Mouse (Mus musculus) brain, embryonic 14.5 days (tissue): ENCODE measurements around the gene Tmc7. TPM values are rescaled to one million over a fixed set of nuclear protein-coding genes. Genes with fewer than 3 reads are reported as not detected.

ENCODE experiments used
- DNase-seq: peaks from one replicate; pipeline ENCODE4 v3.0.0-alpha.2; 2011; ENCODE audit warnings: low read depth
- CTCF ChIP-seq: fragments of 200-500 bp; IDR thresholded peaks from 2 replicates; pipeline ENCODE4 v1.5.1; 2012; ENCODE audit warnings: inconsistent platforms, mild to moderate bottlenecking, moderate library complexity, borderline replicate concordance; ENCODE audit not compliant: insufficient read depth, insufficient read length; ENCODE audit errors: extremely low read depth
- POLR2A ChIP-seq: fragments of 200-500 bp; IDR thresholded peaks from 2 replicates; pipeline ENCODE4 v1.6.1; 2012; ENCODE audit warnings: mild to moderate bottlenecking, inconsistent platforms, borderline replicate concordance; ENCODE audit not compliant: poor library complexity, insufficient read depth, insufficient read length, severe bottlenecking; ENCODE audit errors: extremely low read depth
- polyA plus RNA-seq: library from polyadenylated mRNA; depleted of rRNA; stranded (reverse); fragments of >200 nt; gene quantifications from 2 replicates; pipeline ENCODE4 v1.2.3, GENCODE M21; 2012; rRNA removed

Tmc7 gene
- polyA plus RNA-seq, result 8.3 and 9.2 TPM in 2 replicates

DNA sequence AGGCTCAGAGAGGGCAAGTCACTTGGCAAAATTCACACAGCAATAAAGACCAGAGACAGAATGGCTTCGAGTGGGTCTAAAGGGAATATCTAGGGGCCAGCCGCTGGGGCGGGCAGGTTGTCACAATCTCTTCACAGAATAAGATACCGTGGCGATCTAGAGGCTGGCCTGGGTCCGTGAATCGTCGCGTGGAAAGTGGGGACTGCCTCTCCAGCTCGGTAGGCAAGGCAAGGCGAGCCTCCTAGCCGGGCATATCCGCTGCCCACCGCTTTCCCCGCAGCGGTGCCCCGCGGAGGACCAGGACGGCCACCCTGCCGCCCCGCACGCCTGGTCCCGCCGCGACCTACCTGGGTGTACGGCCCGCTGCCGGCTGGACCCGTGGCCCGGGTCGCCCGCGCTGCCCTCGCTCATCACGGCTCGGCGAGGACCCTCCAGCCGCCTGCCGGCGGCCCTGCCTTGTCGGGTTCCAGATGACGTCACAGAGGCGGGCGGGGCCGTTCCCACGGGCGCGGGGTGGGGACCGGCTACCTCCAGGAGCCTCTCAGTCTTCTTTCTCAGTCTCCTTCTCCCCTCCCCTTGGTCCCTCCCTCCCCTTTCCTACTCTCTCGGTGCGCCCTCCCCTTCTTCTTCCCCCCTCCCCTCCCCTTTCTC is at the start of gene Tmc7:
Tmc7 (minus strand) TSS at position 480 of the 651 bp plus-strand sequence.
- TF ChIP-seq POLR2A, result peak; percentile 70
- peak; percentile 11; the same call in 1 of the 2 replicates for TF ChIP-seq CTCF
- peak; percentile 91 for DNase-seq

DNA sequence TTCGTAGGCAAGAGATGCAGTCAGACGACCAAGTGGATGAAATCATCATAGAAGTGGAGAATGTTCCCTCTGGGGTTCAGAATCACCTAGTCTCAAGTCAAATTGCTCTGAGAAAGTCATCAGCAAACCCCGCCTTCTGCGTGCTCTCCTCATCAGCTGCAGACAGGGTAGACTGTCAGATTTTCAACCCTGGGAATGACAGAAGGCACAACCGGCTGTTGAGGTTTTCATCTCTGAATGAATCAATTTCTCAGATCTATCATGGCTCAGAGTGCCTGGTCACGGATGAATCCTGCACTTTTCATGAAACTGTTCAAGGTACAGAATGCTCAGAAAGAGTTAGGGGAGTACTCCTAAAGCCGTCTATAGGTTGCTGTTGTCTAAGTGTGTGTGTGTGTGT is 49.4 kb upstream of the Tmc7 start:
- DNase-seq, result no peak
- TF ChIP-seq POLR2A (no peak), CTCF (no peak)

DNA sequence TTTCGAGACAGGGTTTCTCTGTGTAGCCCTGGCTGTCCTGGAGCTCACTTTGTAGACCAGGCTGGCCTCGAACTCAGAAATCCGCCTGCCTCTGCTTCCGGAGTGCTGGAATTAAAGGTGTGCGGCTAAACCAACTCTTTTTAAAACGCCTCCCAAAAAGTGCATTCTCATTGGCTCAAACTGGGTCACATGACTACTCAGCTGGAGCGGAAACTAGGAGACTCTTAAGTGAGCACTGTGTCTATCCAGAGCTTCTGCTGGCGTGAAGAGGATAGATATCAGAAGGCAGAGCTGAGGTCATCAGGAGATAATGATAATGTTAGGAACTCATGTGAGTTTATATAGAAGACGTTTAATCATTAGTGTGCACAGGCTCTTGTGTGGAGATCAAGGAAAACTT is 48.6 kb upstream of the Tmc7 start:
- no peak for TF ChIP-seq CTCF
- TF ChIP-seq POLR2A, result no peak
- no peak for DNase-seq

DNA sequence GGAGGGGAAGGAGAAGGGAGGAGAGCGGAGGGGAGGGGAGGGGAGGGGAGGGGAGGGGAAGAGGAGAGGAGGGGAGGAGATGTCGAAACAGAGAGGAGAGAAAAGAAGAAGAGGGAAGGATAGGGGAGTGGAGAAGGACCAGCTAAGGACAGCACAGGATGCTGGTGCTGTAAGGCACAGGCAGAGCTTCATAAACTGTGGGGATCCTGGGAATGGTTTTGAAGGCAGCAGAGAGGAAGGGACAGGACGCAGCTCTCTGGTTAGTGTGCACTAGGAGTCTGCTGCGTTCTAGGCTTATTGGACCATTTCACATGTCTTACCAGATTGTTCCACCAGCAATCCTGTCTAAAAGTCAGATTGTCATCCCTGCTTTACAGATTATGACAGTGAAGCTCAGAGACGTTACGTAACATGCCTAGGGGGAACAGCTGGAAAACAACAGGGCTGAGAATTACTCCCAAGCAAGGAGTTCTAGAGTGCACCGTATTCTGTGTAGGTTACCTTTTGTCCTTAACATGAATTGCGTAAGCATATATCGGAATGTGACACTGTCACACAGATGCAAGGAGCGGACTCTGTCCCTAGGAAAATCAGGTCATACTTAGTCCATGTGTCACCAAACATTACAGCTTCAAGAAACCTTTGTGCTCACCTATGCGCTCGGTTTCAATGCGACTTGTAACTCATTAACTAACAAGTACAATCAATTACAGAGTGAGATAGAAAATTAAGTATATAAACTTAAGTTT is 43.2 kb upstream of the Tmc7 start:
- no peak for TF ChIP-seq POLR2A
- TF ChIP-seq CTCF, result no peak
- no peak for DNase-seq

DNA sequence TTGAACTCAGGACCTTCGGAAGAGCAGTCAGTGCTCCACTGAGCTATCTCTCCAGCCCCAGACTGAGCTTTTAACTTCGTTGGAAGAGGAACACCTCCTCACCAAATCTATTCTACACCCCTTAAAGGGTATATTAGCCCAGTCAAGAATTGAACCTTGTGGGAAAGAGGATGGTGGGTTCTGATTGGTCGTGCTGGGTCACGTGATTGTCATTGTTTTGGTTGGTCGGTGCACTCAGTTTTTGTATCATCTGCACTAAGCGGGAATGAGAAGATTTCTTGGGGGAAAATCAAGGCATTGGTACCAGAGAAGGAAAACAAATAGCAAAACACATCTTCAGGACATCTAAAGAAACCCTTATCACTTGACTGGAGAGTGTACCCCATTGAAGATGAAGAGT is 36.6 kb upstream of the Tmc7 start:
- TF ChIP-seq POLR2A (no peak), CTCF (no peak)
- DNase-seq, result no peak

DNA sequence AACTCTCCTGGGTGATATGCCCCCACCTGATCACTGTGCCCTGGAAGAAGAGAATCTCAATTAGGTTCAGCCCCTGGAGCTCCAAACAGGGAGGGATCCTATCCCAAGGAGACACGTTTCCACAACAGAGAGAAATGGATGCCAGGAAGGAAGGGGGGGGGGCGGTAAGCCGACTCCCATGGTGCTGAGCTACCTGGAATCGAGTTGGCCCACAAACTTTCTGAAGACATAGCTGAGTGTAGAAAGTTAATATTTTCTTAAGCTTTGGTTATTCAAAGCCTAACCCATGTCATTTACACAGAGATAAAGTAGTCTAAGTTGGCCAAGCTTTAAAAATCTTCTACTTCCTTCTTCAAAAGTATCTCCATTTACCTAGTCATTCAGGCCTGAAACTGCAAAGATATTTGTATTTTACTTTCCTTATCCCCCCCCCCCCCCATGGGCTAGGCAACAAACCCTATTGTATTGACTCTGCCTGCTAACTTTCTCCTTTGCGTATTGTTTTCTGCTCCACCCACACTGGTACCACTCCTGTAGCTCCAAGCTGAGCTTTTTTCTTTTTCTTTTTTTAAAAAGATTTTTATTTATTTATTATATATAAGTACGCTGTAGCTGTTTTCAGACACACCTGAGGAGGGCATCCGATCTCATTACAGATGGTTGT is 35.8 kb upstream of the Tmc7 start:
- no peak for DNase-seq
- TF ChIP-seq CTCF, result no peak
- TF ChIP-seq POLR2A, result no peak

DNA sequence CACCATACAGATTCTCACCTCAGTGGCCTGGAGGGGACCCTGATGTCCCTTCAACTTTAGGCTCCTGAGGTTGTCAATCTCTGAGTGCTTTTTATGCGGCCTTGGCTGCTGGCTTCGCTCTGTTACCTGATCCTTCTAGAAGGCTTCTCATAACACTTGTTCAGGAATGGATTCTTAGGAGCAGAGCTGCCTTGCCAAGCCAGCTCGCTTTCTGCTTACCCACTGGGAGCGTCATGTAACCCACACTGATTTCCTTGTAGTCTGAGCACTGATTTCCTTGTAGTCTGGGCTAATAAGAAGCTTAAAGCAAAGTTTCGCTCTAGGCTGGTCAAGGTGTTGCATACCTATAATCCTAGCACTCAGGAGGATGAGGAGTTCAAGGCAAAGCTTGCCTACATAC is 33.6 kb upstream of the Tmc7 start:
- DNase-seq, result no peak
- TF ChIP-seq POLR2A, result no peak
- no peak for TF ChIP-seq CTCF

DNA sequence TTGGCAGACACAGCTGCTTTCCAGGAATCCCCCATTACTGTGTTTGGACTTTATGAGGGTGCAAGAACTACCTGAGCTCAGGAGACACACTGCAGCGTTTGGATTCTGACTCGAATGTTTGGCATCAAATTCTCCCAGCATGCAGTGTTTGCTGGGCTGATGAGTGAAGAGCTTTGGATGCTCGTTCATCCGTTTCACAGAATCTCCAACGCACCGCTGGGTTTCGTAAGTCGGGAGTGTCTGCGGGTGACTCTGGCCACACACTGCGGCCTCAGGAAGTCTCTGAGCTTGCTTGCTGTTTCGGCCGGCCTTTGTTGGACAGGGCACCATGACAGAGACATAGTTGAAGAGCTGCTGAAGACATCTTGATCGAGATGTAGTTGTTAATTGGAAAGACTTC is 29.5 kb upstream of the Tmc7 start:
- peak; percentile 50 for DNase-seq
- TF ChIP-seq CTCF (no peak), POLR2A (no peak)

DNA sequence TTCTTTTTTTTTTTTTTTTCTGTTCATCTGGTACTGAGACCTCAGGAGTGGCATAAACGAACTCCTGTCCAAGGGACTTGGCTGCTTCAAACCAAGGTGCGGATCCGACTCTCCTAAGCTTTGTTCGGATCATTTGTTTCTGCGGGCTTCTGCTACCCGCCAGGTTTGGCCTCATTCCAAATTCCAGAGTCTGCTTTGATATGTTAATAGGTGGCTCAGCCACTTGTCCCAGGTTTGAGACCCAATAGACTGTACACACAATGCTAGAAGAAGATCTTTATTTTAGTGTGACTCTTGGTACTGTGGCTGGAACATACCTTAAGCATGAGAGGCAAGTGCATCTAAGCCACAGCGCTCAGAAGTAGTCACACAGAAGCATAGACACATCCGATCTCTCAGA is 27.4 kb upstream of the Tmc7 start:
- TF ChIP-seq POLR2A, result no peak
- TF ChIP-seq CTCF, result no peak
- DNase-seq, result peak; percentile 46

DNA sequence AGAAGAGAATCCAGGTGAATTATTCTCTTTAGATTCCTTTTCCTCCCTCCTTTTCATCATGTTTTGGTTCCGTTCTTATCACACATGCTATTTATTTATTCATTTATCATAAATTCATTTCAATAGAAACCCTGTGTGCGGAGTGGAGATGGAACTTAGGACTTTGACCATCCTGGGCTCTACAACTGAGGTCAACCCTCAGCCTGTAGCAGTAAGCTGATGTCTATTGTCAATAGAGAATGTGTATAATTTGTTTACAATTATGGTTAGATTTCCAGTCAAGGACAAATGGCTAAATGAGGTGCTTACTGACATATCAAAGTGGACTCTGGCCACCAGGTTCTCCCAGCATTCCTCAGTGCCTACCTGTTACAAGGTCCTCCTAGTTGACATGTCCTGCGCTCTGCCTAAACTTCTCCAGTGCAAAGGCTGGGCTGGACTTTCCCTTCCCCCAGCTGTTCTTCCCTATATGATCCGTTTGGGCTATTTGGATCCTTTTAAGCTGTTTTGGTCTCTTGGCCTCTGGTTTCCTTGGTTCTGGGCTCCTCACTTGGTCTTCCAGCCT is 26.7 kb upstream of the Tmc7 start:
- DNase-seq, result no peak
- TF ChIP-seq CTCF, result no peak

DNA sequence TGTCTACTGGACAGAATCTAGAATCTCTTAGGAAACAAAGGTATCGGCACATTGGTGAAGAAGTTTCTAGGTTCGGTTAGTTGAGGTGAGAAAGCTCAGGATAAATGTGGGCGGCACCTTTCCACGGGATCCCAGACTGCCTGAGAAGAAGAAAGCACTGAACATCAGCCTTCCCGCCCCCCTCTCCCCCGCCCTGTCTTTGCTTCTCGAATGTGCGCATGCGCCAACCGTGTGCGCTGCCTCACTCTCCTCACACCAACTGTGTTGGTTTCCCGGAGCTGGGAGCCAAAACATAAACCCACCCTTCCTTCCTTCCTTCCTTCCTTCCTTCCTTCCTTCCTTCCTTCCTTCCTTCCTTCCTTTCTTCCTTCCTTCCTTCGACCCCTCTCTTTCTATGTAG is 26.2 kb upstream of the Tmc7 start:
- DNase-seq, result no peak
- TF ChIP-seq POLR2A (no peak), CTCF (no peak)

DNA sequence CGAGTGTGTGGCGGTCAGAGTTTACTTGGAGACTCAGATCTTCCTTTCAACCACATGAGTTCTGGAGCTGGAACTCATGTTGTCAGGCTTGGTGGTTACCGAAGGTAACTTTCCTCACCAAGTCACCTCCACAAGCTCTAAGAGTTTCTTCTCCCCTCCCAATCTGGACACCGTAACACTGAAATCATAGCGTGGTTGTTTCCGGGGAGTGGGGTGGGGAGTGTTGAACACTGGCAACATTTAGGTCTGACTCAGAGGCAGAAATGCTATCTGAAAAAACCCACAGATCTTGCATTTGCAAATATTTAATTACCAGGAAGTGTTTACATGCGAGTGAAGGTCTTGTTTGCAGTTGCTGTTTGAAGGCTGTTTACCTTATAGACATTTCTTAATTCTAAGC is 25.3 kb upstream of the Tmc7 start:
- TF ChIP-seq POLR2A (no peak), CTCF (no peak)
- no peak for DNase-seq

DNA sequence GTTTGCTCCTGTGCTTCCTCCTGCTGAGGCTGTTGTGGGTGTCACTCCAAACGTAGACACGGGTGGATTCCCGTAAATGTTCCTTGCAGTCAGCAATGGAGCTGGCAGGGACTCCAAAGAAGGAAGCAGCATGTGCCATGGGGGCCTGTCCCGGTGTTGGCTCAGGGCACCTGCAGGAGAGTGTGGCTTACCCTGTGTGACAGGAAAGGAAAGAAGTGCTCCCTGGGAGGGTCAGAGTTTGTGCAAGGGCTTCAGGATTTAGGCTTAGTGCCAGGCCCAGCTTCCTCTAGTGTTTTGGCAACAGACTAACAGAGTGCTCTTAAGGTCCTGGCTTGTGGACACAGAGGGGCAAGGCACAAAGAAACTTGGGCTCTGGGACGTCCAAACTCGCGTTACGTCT is 20.3 kb upstream of the Tmc7 start:
- TF ChIP-seq CTCF, result no peak
- TF ChIP-seq POLR2A, result no peak
- no peak for DNase-seq
